Mouse (Mus musculus): Measurements from ENCODE around the gene Lrrn4.

The Lrrn4 gene

GRCm38 (mm10) chr2:132873657-132874326 lies 6.9 kb downstream of the Lrrn4 start:
- in situ Hi-C loops (cut with MboI, MseI), result no loop called here

- in situ Hi-C loops (cut with MboI, MseI), result no loop called here
Observed at GRCm38 (mm10) chr2:132871663-132872062, 9.0 kb downstream of the Lrrn4 start.

GRCm38 (mm10) chr2:132870286-132870685 lies 10.4 kb downstream of the Lrrn4 start:
- in situ Hi-C loops (cut with MboI, MseI), result no loop called here

- in situ Hi-C loops (cut with MboI, MseI), result no loop called here
Observed at GRCm38 (mm10) chr2:132869682-132870081, 11.0 kb downstream of the Lrrn4 start.

GRCm38 (mm10) chr2:132867521-132867920 lies 13.2 kb downstream of the Lrrn4 start:
- in situ Hi-C loops (cut with MboI, MseI), result no loop called here

- in situ Hi-C loops (cut with MboI, MseI), result no loop called here
Observed at GRCm38 (mm10) chr2:132863325-132863724, 17.4 kb downstream of the Lrrn4 start.

- in situ Hi-C loops (cut with MboI, MseI), result no loop called here
Observed at GRCm38 (mm10) chr2:132861456-132861855, 19.2 kb downstream of the Lrrn4 start.

- in situ Hi-C loops (cut with MboI, MseI), result no loop called here
Observed at GRCm38 (mm10) chr2:132860435-132860834, 20.3 kb downstream of the Lrrn4 start.

- in situ Hi-C loops (cut with MboI, MseI), result no loop called here
Observed at GRCm38 (mm10) chr2:132856333-132856732, 24.4 kb downstream of the Lrrn4 start.

- in situ Hi-C loops (cut with MboI, MseI), result no loop called here
Observed at GRCm38 (mm10) chr2:132853051-132853450, 27.6 kb downstream of the Lrrn4 start.

- in situ Hi-C loops (cut with MboI, MseI), result no loop called here
Observed at GRCm38 (mm10) chr2:132849141-132849540, 31.6 kb downstream of the Lrrn4 start.

- in situ Hi-C loops (cut with MboI, MseI), result no loop called here
Observed at GRCm38 (mm10) chr2:132848361-132848760, 32.3 kb downstream of the Lrrn4 start.

GRCm38 (mm10) chr2:132847581-132847980 lies 33.1 kb downstream of the Lrrn4 start:
- in situ Hi-C loops (cut with MboI, MseI), result no loop called here

- in situ Hi-C loops (cut with MboI, MseI), result no loop called here
Observed at GRCm38 (mm10) chr2:132846407-132847358, 34.0 kb downstream of the Lrrn4 start, which contains the start of gene Crls1. Gene Crls1, plus strand, starts transcription at chr2:132846666.

GRCm38 (mm10) chr2:132841071-132841470 lies 39.6 kb downstream of the Lrrn4 start:
- in situ Hi-C loops (cut with MboI, MseI), result loop anchor here in 1 of 2 experiments (5.0 kb wide), 1 partner anchor 66 kb away; no protein-coding TSS in a partner anchor
